Mouse (Mus musculus): ENCODE measurements around the gene Kcnj12. TPM values are rescaled to one million over a fixed set of nuclear protein-coding genes. Genes with fewer than 3 reads are reported as not detected.

Kcnj12 gene
- total RNA-seq, 1 experiment from 2014 or later, result 1.6 TPM

GRCm38 (mm10) chr11:61110113-61110512, 87.7 kb downstream of the Kcnj12 start:
- no peak for DNase-seq

GRCm38 (mm10) chr11:61110928-61111327, 88.6 kb downstream of the Kcnj12 start:
- no peak for DNase-seq

GRCm38 (mm10) chr11:61111472-61111871, 89.1 kb downstream of the Kcnj12 start:
- DNase-seq, result no peak

- no peak for DNase-seq
Measured at GRCm38 (mm10) chr11:61112323-61112995, 90.1 kb downstream of the Kcnj12 start.

- DNase-seq, result no peak
Measured at GRCm38 (mm10) chr11:61116226-61116625, 93.9 kb downstream of the Kcnj12 start.

- no peak for DNase-seq
Measured at GRCm38 (mm10) chr11:61119996-61120583, 97.7 kb downstream of the Kcnj12 start.

Other genes with a start within 250 kb of the Kcnj12 start
- 9.2 and 9.7 TPM in 2 replicates for gene Top3a, start 245.2 kb upstream of the Kcnj12 start, total RNA-seq (2021)
- gene Smcr8, start 245.0 kb upstream of the Kcnj12 start, total RNA-seq (2021), result 20.8 and 22.4 TPM in 2 replicates
- gene Shmt1, start 210.8 kb upstream of the Kcnj12 start, total RNA-seq (2021), result 87.9 and 89.6 TPM in 2 replicates
- gene Dhrs7b, start 191.9 kb upstream of the Kcnj12 start, total RNA-seq (2021), result 42.8 and 44.0 TPM in 2 replicates
- gene Tmem11, start 143.3 kb upstream of the Kcnj12 start, total RNA-seq (2021), result 48.9 and 49.8 TPM in 2 replicates
- gene Natd1, start 107.8 kb upstream of the Kcnj12 start, total RNA-seq (2021), result 17.9 and 18.4 TPM in 2 replicates
- gene Map2k3, start 90.5 kb upstream of the Kcnj12 start, total RNA-seq (2021), result 70.0 and 74.3 TPM in 2 replicates
- gene Tnfrsf13b, start 104.2 kb downstream of the Kcnj12 start, total RNA-seq (2021), result 0.85 and 3.9 TPM in 2 replicates
- 53.0 and 58.2 TPM in 2 replicates for gene Usp22, start 152.5 kb downstream of the Kcnj12 start, total RNA-seq (2021)
- gene Aldh3a1, start 185.0 kb downstream of the Kcnj12 start, total RNA-seq (2021), result 0.26 TPM in 1 of 2 replicates, not detected in the other
- 53.2 and 58.0 TPM in 2 replicates for gene Aldh3a2, start 244.9 kb downstream of the Kcnj12 start, total RNA-seq (2021)

All from adrenal gland, postnatal 14 days (tissue).